Mouse (Mus musculus) cerebellum, postnatal 25 days (tissue): Measurements from ENCODE around the gene Pappa2.

Source experiments
- DNase-seq, 2 experiments: peaks; one replicate each; pipeline ENCODE4 v3.0.0; 2021; ENCODE audit warnings: mixed read lengths in 2 of 2

The Pappa2 gene

GRCm38 (mm10) chr1:158764211-158764610, 216.1 kb downstream of the Pappa2 start:
- no peak for DNase-seq

GRCm38 (mm10) chr1:158748356-158749096, 231.8 kb downstream of the Pappa2 start:
- peak; percentile 63 to 80 for DNase-seq

GRCm38 (mm10) chr1:158741449-158741848, 238.8 kb downstream of the Pappa2 start:
- DNase-seq, result no peak

GRCm38 (mm10) chr1:158740949-158741348, 239.3 kb downstream of the Pappa2 start:
- DNase-seq, result no peak

GRCm38 (mm10) chr1:158740161-158740766, 240.0 kb downstream of the Pappa2 start:
- DNase-seq, result no peak

- DNase-seq, result no peak
These were observed 241.0 kb downstream of the Pappa2 start for GRCm38 (mm10) chr1:158739132-158739919.

GRCm38 (mm10) chr1:158732868-158733496, 247.3 kb downstream of the Pappa2 start:
- no peak for DNase-seq

- peak; percentile 15 to 39 for DNase-seq
These were observed 266.8 kb downstream of the Pappa2 start for GRCm38 (mm10) chr1:158713301-158714095.

- no peak for DNase-seq
These were observed 279.0 kb downstream of the Pappa2 start for GRCm38 (mm10) chr1:158701336-158701735.

- no peak for DNase-seq
These were observed 280.1 kb downstream of the Pappa2 start for GRCm38 (mm10) chr1:158700147-158700546.

GRCm38 (mm10) chr1:158699276-158699675, 281.0 kb downstream of the Pappa2 start:
- DNase-seq, result no peak

GRCm38 (mm10) chr1:158697859-158698569, 282.3 kb downstream of the Pappa2 start:
- no peak for DNase-seq

- DNase-seq, result no peak
These were observed 282.9 kb downstream of the Pappa2 start for GRCm38 (mm10) chr1:158697423-158697822.

- no peak for DNase-seq
These were observed 292.6 kb downstream of the Pappa2 start for GRCm38 (mm10) chr1:158687726-158688125.

- DNase-seq, result peak; percentile 61 to 79
These were observed 310.2 kb downstream of the Pappa2 start for GRCm38 (mm10) chr1:158669971-158670592.

- no peak for DNase-seq
These were observed 314.3 kb downstream of the Pappa2 start for GRCm38 (mm10) chr1:158666001-158666400.
